Mouse (Mus musculus) ES-E14 (cell line): ENCODE results near the gene Gm10024. TPM values are rescaled to one million over a fixed set of nuclear protein-coding genes. Genes with fewer than 3 reads are reported as not detected.
A peak's percentile ranks its signal among the peaks of the same experiment; 100 is the strongest.
"Not testable (repeated sequence)": the region's sequence is repeated elsewhere in the genome, so short reads cannot be mapped to it uniquely, and the experiment has no call there.

ENCODE experiments used
- DNase-seq: peaks from one replicate; pipeline ENCODE4 v3.0.0-alpha.2; 2013; ENCODE audit warnings: low read depth, low spot score
- H3K27ac ChIP-seq: 2 replicates; pipeline ENCODE4 v1.5.1; 2012; ENCODE audit warnings: low read depth, mild to moderate bottlenecking, low read length, moderate library complexity, mixed read lengths; ENCODE audit not compliant: poor library complexity, insufficient read depth, severe bottlenecking
- H3K36me3 ChIP-seq: 2 replicates; pipeline ENCODE4 v1.6.1; 2012; ENCODE audit warnings: mild to moderate bottlenecking, low read length, moderate library complexity, mixed read lengths; ENCODE audit not compliant: control insufficient read depth, poor library complexity, insufficient read depth, severe bottlenecking
- H3K4me1 ChIP-seq, 2 experiments: fragments of 150-350 bp in 1 of 2; sonication (generic) in 1 of 2; 2 replicates each; pipeline ENCODE4 v1.6.1; 2012; ENCODE audit warnings: low read length in 2 of 2, mild to moderate bottlenecking in 1 of 2, mixed read lengths in 1 of 2; ENCODE audit not compliant: control insufficient read depth in 2 of 2, insufficient read depth in 2 of 2, poor library complexity in 1 of 2
- H3K4me3 ChIP-seq, 2 experiments: fragments of 150-350 bp in 1 of 2; sonication (generic) in 1 of 2; 2 replicates each; pipeline ENCODE4 v1.5.1; 2012; ENCODE audit warnings: low read length in 2 of 2, low read depth in 1 of 2, mild to moderate bottlenecking in 1 of 2, mixed read lengths in 1 of 2; ENCODE audit not compliant: insufficient read depth in 1 of 2, poor library complexity in 1 of 2, severe bottlenecking in 1 of 2
- H3K9ac ChIP-seq: 2 replicates; pipeline ENCODE4 v1.6.1; 2012; ENCODE audit warnings: low read depth, mild to moderate bottlenecking, low read length, mixed read lengths; ENCODE audit not compliant: poor library complexity, insufficient read depth, severe bottlenecking
- H3K9me3 ChIP-seq: fragments of 150-350 bp; sonication (generic); 2 replicates; pipeline ENCODE4 v1.6.1; 2012; ENCODE audit warnings: low read depth, mild to moderate bottlenecking, low read length; ENCODE audit not compliant: control insufficient read depth, insufficient read depth
- CHD2 ChIP-seq: IDR thresholded peaks from 2 replicates; pipeline ENCODE4 v1.6.1; 2014; ENCODE audit warnings: mild to moderate bottlenecking, low read depth, low read length, inconsistent platforms
- HCFC1 ChIP-seq: IDR thresholded peaks from 2 replicates; pipeline ENCODE4 v1.6.1; 2012; ENCODE audit warnings: low read length, inconsistent platforms, borderline replicate concordance; ENCODE audit not compliant: insufficient read depth
- MAFK ChIP-seq: IDR thresholded peaks from 2 replicates; pipeline ENCODE4 v1.6.1; 2014; ENCODE audit warnings: mild to moderate bottlenecking, low read depth, low read length, inconsistent platforms; ENCODE audit not compliant: insufficient read depth
- ZC3H11A ChIP-seq: IDR thresholded peaks from 2 replicates; pipeline ENCODE4 v1.6.1; 2012; ENCODE audit warnings: low read depth, mild to moderate bottlenecking, inconsistent platforms, low read length, borderline replicate concordance
- ZNF384 ChIP-seq: IDR thresholded peaks from 2 replicates; pipeline ENCODE4 v1.6.1; 2012; ENCODE audit warnings: low read depth, low read length, inconsistent platforms
- in situ Hi-C, 2 experiments: fragments of 600-800 bp; cut with MboI; formaldehyde crosslinking; loops; one replicate each; pipeline ENCODE4 v1.15.1; 2025; ENCODE audit warnings: low sequenced_read_pairs in 2 of 2, inconsistent platforms in 1 of 2; ENCODE audit not compliant: unreplicated experiment in 2 of 2
- total RNA-seq: library from RNA; depleted of rRNA; stranded (reverse); fragments of 300-350 nt; gene quantifications from 2 replicates; pipeline ENCODE4 v1.2.3, GENCODE M21; 2012; rRNA removed

Gm10024 gene
- total RNA-seq, 1 experiment: not detected

DNA sequence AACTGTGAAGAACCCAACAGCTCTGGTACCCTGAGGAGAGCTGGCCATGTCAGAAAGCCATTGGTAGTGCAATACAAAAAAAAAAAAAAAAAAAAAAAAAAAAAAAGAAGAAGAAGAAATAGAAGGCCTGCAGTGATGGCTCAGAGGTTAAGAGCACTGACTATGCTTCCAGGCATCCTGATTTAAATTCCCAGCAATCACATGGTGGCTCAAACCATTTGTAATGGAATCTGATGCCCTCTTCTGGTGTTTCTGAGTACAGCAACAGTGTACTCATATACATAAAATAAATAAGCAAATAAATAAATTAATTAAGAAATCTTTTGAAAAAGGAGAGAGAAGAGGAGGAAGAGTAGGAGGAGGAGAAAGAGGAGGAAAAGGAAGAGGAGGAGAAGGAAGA lies 42.2 kb downstream of the Gm10024 start:
- Histone ChIP-seq H3K27ac (no peak overlapping the region), H3K4me3 (no peak overlapping the region), H3K9me3 (no peaks in the 10 kb centered on the region), H3K36me3 (no peaks in the 10 kb centered on the region), H3K4me1 (no peaks in the 10 kb centered on the region), H3K9ac (no peak overlapping the region)
- in situ Hi-C loops: no loop called here
- no peak for DNase-seq
- TF ChIP-seq MAFK (no peak), CHD2 (no peak), ZC3H11A (no peak), HCFC1 (no peak), ZNF384 (peak; percentile 57; the same call in 1 of the 2 replicates)

DNA sequence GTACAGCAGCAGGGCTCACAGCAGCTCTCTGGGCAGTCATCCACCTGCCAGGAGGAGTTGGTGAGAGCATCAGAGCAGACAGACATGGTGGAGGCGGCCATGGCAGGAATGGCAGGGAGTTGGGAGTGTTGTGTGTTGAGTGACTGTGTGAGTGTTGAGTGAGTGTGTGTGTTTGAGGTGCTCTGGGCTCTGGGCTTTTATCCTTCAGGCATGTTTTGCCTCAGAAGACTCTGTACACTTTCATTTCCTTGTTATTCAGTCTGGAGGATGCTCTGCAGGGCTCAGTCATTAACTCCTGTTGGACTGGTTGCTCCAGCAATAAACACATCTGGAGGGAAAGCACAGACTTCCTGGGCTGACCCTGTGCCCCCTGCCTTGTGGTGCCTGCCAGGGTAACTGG lies 48.3 kb downstream of the Gm10024 start, which contains the start of gene Gm3233:
TSS of gene Gm3233 (minus strand) at position 101 of the 400 bp plus-strand sequence.
- DNase-seq, in situ Hi-C loops, H3K4me3 ChIP-seq, H3K9me3 ChIP-seq, H3K9ac ChIP-seq, H3K27ac ChIP-seq, H3K36me3 ChIP-seq, H3K4me1 ChIP-seq: not testable (repeated sequence)

Other genes starting within 250 kb of the Gm10024 start
- gene Fam207a, start 195.7 kb upstream of the Gm10024 start, total RNA-seq: 29.1 and 33.6 TPM in 2 replicates
- 0.42 and 0.54 TPM in 2 replicates for gene Itgb2, start 181.2 kb upstream of the Gm10024 start, total RNA-seq
- 115 and 142 TPM in 2 replicates for gene Pttg1ip, start 129.7 kb upstream of the Gm10024 start, total RNA-seq
- gene Sumo3, start 105.4 kb upstream of the Gm10024 start, total RNA-seq: 139 and 148 TPM in 2 replicates
- gene Gm49325, start 105.3 kb upstream of the Gm10024 start, total RNA-seq: 1.7 and 5.4 TPM in 2 replicates
- 21.2 and 32.7 TPM in 2 replicates for gene Ube2g2, start 89.2 kb upstream of the Gm10024 start, total RNA-seq
- gene Tspear, start 24.9 kb upstream of the Gm10024 start, total RNA-seq: 0.49 and 0.90 TPM in 2 replicates
- gene Gm19402, start 20.7 kb upstream of the Gm10024 start, total RNA-seq: not detected in 2 replicates
- not detected in 2 replicates for gene Gm9508, start 14.2 kb upstream of the Gm10024 start, total RNA-seq
- not detected in 2 replicates for gene Gm10272, start 4.8 kb upstream of the Gm10024 start, total RNA-seq
- not detected in 2 replicates for gene Gm10142, start 4.3 kb downstream of the Gm10024 start, total RNA-seq
- gene Krtap12-1, start 9.1 kb downstream of the Gm10024 start, total RNA-seq: not detected in 2 replicates
- not detected in 2 replicates for gene Gm10100, start 15.0 kb downstream of the Gm10024 start, total RNA-seq
- gene Gm18596, start 31.2 kb downstream of the Gm10024 start, total RNA-seq: not detected in 2 replicates
- gene Gm9736, start 39.9 kb downstream of the Gm10024 start, total RNA-seq: not detected in 2 replicates
- not detected in 2 replicates for gene Gm3233, start 48.2 kb downstream of the Gm10024 start, total RNA-seq
- gene Gm3238, start 59.9 kb downstream of the Gm10024 start, total RNA-seq: not detected in 2 replicates
- gene Gm7138, start 65.5 kb downstream of the Gm10024 start, total RNA-seq: not detected in 2 replicates
- gene Gm3250, start 71.1 kb downstream of the Gm10024 start, total RNA-seq: not detected in 2 replicates
- not detected in 2 replicates for gene Gm7137, start 76.7 kb downstream of the Gm10024 start, total RNA-seq
- gene Gm9639, start 83.6 kb downstream of the Gm10024 start, total RNA-seq: not detected in 2 replicates
- not detected in 2 replicates for gene Gm19668, start 87.7 kb downstream of the Gm10024 start, total RNA-seq
- gene Gm9507, start 100.4 kb downstream of the Gm10024 start, total RNA-seq: not detected in 2 replicates
- gene Gm2696, start 103.2 kb downstream of the Gm10024 start, total RNA-seq: not detected in 2 replicates
- gene Krtap10-4, start 115.6 kb downstream of the Gm10024 start, total RNA-seq: not detected in 2 replicates
- not detected in 2 replicates for gene Krtap10-10, start 124.5 kb downstream of the Gm10024 start, total RNA-seq
- not detected in 2 replicates for gene Gm36176, start 135.3 kb downstream of the Gm10024 start, total RNA-seq
- gene Gm10318, start 141.4 kb downstream of the Gm10024 start, total RNA-seq: not detected in 2 replicates
- gene Gm3285, start 150.5 kb downstream of the Gm10024 start, total RNA-seq: not detected in 2 replicates
- gene Lrrc3, start 191.1 kb downstream of the Gm10024 start, total RNA-seq: 2.5 and 4.1 TPM in 2 replicates